Comparison of ENCODE assay signal across 38 mouse cellular contexts in genomic region chr2:170470591-170470990, GRCm38 (mm10). TPM values are rescaled to one million over a fixed set of nuclear protein-coding genes. Genes with fewer than 3 reads are reported as not detected.
DNase-seq lines count a peak whose midpoint lies in the region; ATAC-seq and TF ChIP-seq lines count a peak whose summit lies in the region.
"Had no signal": no experiment of that assay in that cellular context is flagged by ENCODE, and none has a peak within 500 bp of the region (broad histone marks: within the 10 kb centered on the region; RNA-seq: fewer than 3 reads in every experiment).

No protein-coding gene starts in this region.

- H3K4me2 ChIP-seq in hindbrain, postnatal 0 days (ENCODE audit: low read depth, low read length) = no peak overlapping the region
- H3K4me2 ChIP-seq in midbrain, postnatal 0 days (ENCODE audit: low read depth, low read length, poor library complexity, severe bottlenecking) = no peak overlapping the region
- no peak overlapping the region for H3K4me2 ChIP-seq in midbrain, embryonic 11.5 days
- H3K4me2 ChIP-seq: embryonic facial prominence, embryonic 13.5 days; forebrain, embryonic 13.5 days; heart, embryonic 13.5 days; hindbrain, embryonic 12.5 days; hindbrain, embryonic 15.5 days; intestine, embryonic 15.5 days had no signal

- 0 out of 2 replicates have a peak, but pooled peaks have one; percentile 24 for ATAC-seq in hindbrain, postnatal 0 days
- ATAC-seq in midbrain, postnatal 0 days (ENCODE audit: low FRiP score) = 0 out of 2 replicates have a peak, but pooled peaks have one; percentile 34
- ATAC-seq in midbrain, embryonic 11.5 days (ENCODE audit: low FRiP score) = no peak
- ATAC-seq: forebrain, embryonic 13.5 days; forebrain, embryonic 16.5 days had no signal

- no peaks in the 10 kb centered on the region for H3K36me3 ChIP-seq in hindbrain, postnatal 0 days (ENCODE audit: insufficient read depth, low read length)
- no peaks in the 10 kb centered on the region for H3K36me3 ChIP-seq in hindbrain, embryonic 10.5 days
- no peaks in the 10 kb centered on the region for H3K36me3 ChIP-seq in midbrain, postnatal 0 days (ENCODE audit: insufficient read depth, low read length)
- no peaks in the 10 kb centered on the region for H3K36me3 ChIP-seq in midbrain, embryonic 11.5 days (ENCODE audit: control insufficient read depth, insufficient read depth, low read length)
- H3K36me3 ChIP-seq in E14TG2a.4 (ENCODE audit: insufficient read depth, low read length) = no peaks in the 10 kb centered on the region
- H3K36me3 ChIP-seq: embryonic facial prominence, embryonic 10.5 days; embryonic facial prominence, embryonic 13.5 days; forebrain, embryonic 10.5 days; heart, embryonic 10.5 days; heart, embryonic 13.5 days; hindbrain, embryonic 12.5 days; hindbrain, embryonic 15.5 days; intestine, embryonic 15.5 days had no signal

- H3K9me3 ChIP-seq in hindbrain, postnatal 0 days (ENCODE audit: low read length) = no peaks in the 10 kb centered on the region
- H3K9me3 ChIP-seq in hindbrain, embryonic 10.5 days = 0 out of 2 replicates have a peak, but pooled peaks cover 3% of the 10 kb centered on the region
- no peaks in the 10 kb centered on the region for H3K9me3 ChIP-seq in midbrain, postnatal 0 days (ENCODE audit: low read length)
- no peaks in the 10 kb centered on the region for H3K9me3 ChIP-seq in midbrain, embryonic 11.5 days (ENCODE audit: control insufficient read depth, low read length)
- H3K9me3 ChIP-seq in E14TG2a.4 (ENCODE audit: low read length) = peaks cover 3% of the 10 kb centered on the region; the same call in 1 of the 2 replicates
- H3K9me3 ChIP-seq: embryonic facial prominence, embryonic 10.5 days; forebrain, embryonic 10.5 days; forebrain, embryonic 13.5 days; hindbrain, embryonic 12.5 days; hindbrain, embryonic 15.5 days; intestine, embryonic 15.5 days had no signal

- peak; percentile 33 for DNase-seq in hindbrain, postnatal 0 days (ENCODE audit: low spot score)
- DNase-seq in hindbrain, embryonic 10.5 days (ENCODE audit: low spot score) = no peak
- DNase-seq in midbrain, postnatal 0 days (ENCODE audit: low spot score) = peak; percentile 40
- DNase-seq in midbrain, embryonic 11.5 days (ENCODE audit: low spot score, missing footprints) = no peak
- peak; percentile 69 for DNase-seq in R1 (ENCODE audit: low read depth, low spot score)
- no peak for DNase-seq in embryo, embryonic 10 days (ENCODE audit: low spot score)
- no peak for DNase-seq in ovary, postnatal 10 days (ENCODE audit: low spot score)
- DNase-seq: adrenal gland, postnatal 10 days; adrenal gland, postnatal 36 days; B cell, adult 2 months; cerebellum, adult 11 months; cerebellum, adult 2 months; cerebellum, adult 9-11 months; cerebellum, postnatal 25 days; embryo, embryonic 11 days; gastrocnemius, postnatal 14 days; heart, adult 18-20 months; heart, postnatal 14 days; heart, postnatal 4 days had no signal

- no peak for TF ChIP-seq CTCF in hindbrain, postnatal 0 days (IDR thresholded peaks at IDR 0.05; ENCODE audit: low read depth)
- TF ChIP-seq CTCF in midbrain, postnatal 0 days (IDR thresholded peaks at IDR 0.05) = no peak
- no peak for TF ChIP-seq CTCF in E14TG2a.4 (conservative IDR thresholded peaks at IDR 0.05; ENCODE audit: low read length)

- no peaks in the 10 kb centered on the region for H3K27me3 ChIP-seq in hindbrain, postnatal 0 days (ENCODE audit: insufficient read depth, low read length)
- H3K27me3 ChIP-seq in hindbrain, embryonic 10.5 days (ENCODE audit: insufficient read depth, poor library complexity, severe bottlenecking) = peaks cover 22% of the 10 kb centered on the region
- no peaks in the 10 kb centered on the region for H3K27me3 ChIP-seq in midbrain, postnatal 0 days (ENCODE audit: insufficient read depth, low read length)
- H3K27me3 ChIP-seq in midbrain, embryonic 11.5 days (ENCODE audit: control insufficient read depth, insufficient read depth, low read length) = no peaks in the 10 kb centered on the region; the same call in 1 of the 2 replicates
- H3K27me3 ChIP-seq in E14TG2a.4 (ENCODE audit: insufficient read depth, low read length) = 0 out of 2 replicates have a peak, but pooled peaks cover 6% of the 10 kb centered on the region
- H3K27me3 ChIP-seq: forebrain, embryonic 13.5 days; hindbrain, embryonic 15.5 days; intestine, embryonic 15.5 days had no signal

- H3K27ac ChIP-seq in hindbrain, postnatal 0 days = no peak overlapping the region
- H3K27ac ChIP-seq in hindbrain, embryonic 10.5 days = no peak overlapping the region
- no peak overlapping the region for H3K27ac ChIP-seq in midbrain, postnatal 0 days (ENCODE audit: low read depth, low read length)
- no peak overlapping the region for H3K27ac ChIP-seq in midbrain, embryonic 11.5 days (ENCODE audit: low read depth, low read length)
- H3K27ac ChIP-seq: embryonic facial prominence, embryonic 10.5 days; embryonic facial prominence, embryonic 13.5 days; forebrain, embryonic 10.5 days; forebrain, embryonic 13.5 days; heart, embryonic 10.5 days; heart, embryonic 13.5 days; hindbrain, embryonic 12.5 days; hindbrain, embryonic 15.5 days; intestine, embryonic 15.5 days had no signal

- no peak overlapping the region for H3K9ac ChIP-seq in hindbrain, postnatal 0 days (replicated peaks; ENCODE audit: low read length)
- H3K9ac ChIP-seq in midbrain, postnatal 0 days (replicated peaks; ENCODE audit: low read length, poor library complexity, severe bottlenecking) = no peak overlapping the region
- H3K9ac ChIP-seq in midbrain, embryonic 11.5 days (ENCODE audit: low read length) = no peak overlapping the region
- H3K9ac ChIP-seq: embryonic facial prominence, embryonic 13.5 days; forebrain, embryonic 13.5 days; heart, embryonic 13.5 days; hindbrain, embryonic 12.5 days; hindbrain, embryonic 15.5 days; intestine, embryonic 15.5 days had no signal

- no peak overlapping the region for H3K4me3 ChIP-seq in hindbrain, postnatal 0 days (ENCODE audit: low read length)
- no peak overlapping the region for H3K4me3 ChIP-seq in hindbrain, embryonic 10.5 days
- no peak overlapping the region for H3K4me3 ChIP-seq in midbrain, postnatal 0 days (ENCODE audit: low read depth, low read length)
- no peak overlapping the region for H3K4me3 ChIP-seq in midbrain, embryonic 11.5 days (ENCODE audit: low read depth, low read length)
- H3K4me3 ChIP-seq in E14TG2a.4 (replicated peaks; ENCODE audit: low read length) = 0 out of 2 replicates have a peak overlapping the region, but pooled peaks have one; percentile 45
- H3K4me3 ChIP-seq: embryonic facial prominence, embryonic 10.5 days; embryonic facial prominence, embryonic 13.5 days; erythroblast, embryonic 14.5 days; forebrain, embryonic 10.5 days; forebrain, embryonic 13.5 days; heart, embryonic 10.5 days; heart, embryonic 13.5 days; hindbrain, embryonic 12.5 days; hindbrain, embryonic 15.5 days; intestine, embryonic 15.5 days had no signal

- H3K4me1 ChIP-seq in hindbrain, postnatal 0 days (ENCODE audit: insufficient read depth, low read length) = no peaks in the 10 kb centered on the region
- peaks cover 20% of the 10 kb centered on the region for H3K4me1 ChIP-seq in hindbrain, embryonic 10.5 days (replicated peaks)
- H3K4me1 ChIP-seq in midbrain, postnatal 0 days (ENCODE audit: insufficient read depth, low read length) = no peaks in the 10 kb centered on the region; the same call in 1 of the 2 replicates
- H3K4me1 ChIP-seq in midbrain, embryonic 11.5 days (ENCODE audit: control insufficient read depth, insufficient read depth, low read length) = peaks cover 2% of the 10 kb centered on the region; the same call in 1 of the 2 replicates
- peaks cover 47% of the 10 kb centered on the region for H3K4me1 ChIP-seq in E14TG2a.4 (replicated peaks; ENCODE audit: low read depth, low read length)
- H3K4me1 ChIP-seq: intestine, embryonic 15.5 days had no signal

- WGBS in hindbrain, postnatal 0 days = 79% methylated on average over 5 of the region's 5 CpGs
- WGBS in hindbrain, embryonic 10.5 days = 85% methylated on average over 5 of the region's 5 CpGs
- 68% methylated on average over 5 of the region's 5 CpGs for WGBS in midbrain, postnatal 0 days
- WGBS in midbrain, embryonic 11.5 days = 83% methylated on average over 5 of the region's 5 CpGs

RNA-seq across cellular contexts. Expression of gene Pfdn4, which starts 25.6 kb away (rescaled TPM):
- 67.7 and 94.6 TPM in 2 replicates for total RNA-seq in hindbrain, postnatal 0 days (2014; rRNA removed)
- polyA plus RNA-seq in hindbrain, postnatal 0 days (2015; fragmentation: Nextera tagmentation; extraction: Ambion mirVana) = 147 and 154 TPM in 2 replicates
- polyA plus RNA-seq in hindbrain, embryonic 10.5 days (2016; fragmentation: Nextera tagmentation; extraction: Ambion mirVana) = 93.1 and 104 TPM in 2 replicates
- 94.1 and 161 TPM in 2 replicates for total RNA-seq in midbrain, postnatal 0 days (2014; rRNA removed)
- polyA plus RNA-seq in midbrain, postnatal 0 days (2015; fragmentation: Nextera tagmentation; extraction: Ambion mirVana) = 147 and 157 TPM in 2 replicates
- 118 and 138 TPM in 2 replicates for polyA plus RNA-seq in midbrain, embryonic 11.5 days (2014; fragmentation: Nextera tagmentation; extraction: Ambion mirVana)

RNA-seq across cellular contexts. Expression of gene Cyp24a1, which starts 26.4 kb away (rescaled TPM):
- not detected in 2 replicates for total RNA-seq in hindbrain, postnatal 0 days (2014; rRNA removed)
- polyA plus RNA-seq in hindbrain, postnatal 0 days (2015; fragmentation: Nextera tagmentation; extraction: Ambion mirVana) = 0.08 and 0.09 TPM in 2 replicates
- polyA plus RNA-seq in hindbrain, embryonic 10.5 days (2016; fragmentation: Nextera tagmentation; extraction: Ambion mirVana) = 0.07 and 0.17 TPM in 2 replicates
- total RNA-seq in midbrain, postnatal 0 days (2014; rRNA removed) = 0.14 TPM in 1 of 2 replicates, not detected in the other
- 0.09 and 0.23 TPM in 2 replicates for polyA plus RNA-seq in midbrain, postnatal 0 days (2015; fragmentation: Nextera tagmentation; extraction: Ambion mirVana)
- polyA plus RNA-seq in midbrain, embryonic 11.5 days (2014; fragmentation: Nextera tagmentation; extraction: Ambion mirVana) = 0.05 and 0.07 TPM in 2 replicates
- total RNA-seq: adrenal gland, adult 18-20 months; adrenal gland, postnatal 10 days; adrenal gland, postnatal 36 days; CH12.LX; common myeloid progenitor, adult 5-6 weeks; ES-E14; gastrocnemius, adult 18-20 months; gastrocnemius, postnatal 14 days; gastrocnemius, postnatal 4 days; heart, adult 18-20 months; heart, postnatal 14 days; heart, postnatal 4 days had no signal
- polyA plus RNA-seq: embryonic facial prominence, embryonic 10.5 days; embryonic facial prominence, embryonic 13.5 days; erythroblast, embryonic 14.5 days; heart, embryonic 10.5 days; heart, embryonic 13.5 days; heart, embryonic 16.5 days; hindbrain, embryonic 12.5 days; intestine, embryonic 15.5 days had no signal

RNA-seq across cellular contexts. Expression of gene Bcas1, which starts 42.9 kb away (rescaled TPM):
- 22.6 and 40.6 TPM in 2 replicates for total RNA-seq in hindbrain, postnatal 0 days (2014; rRNA removed)
- polyA plus RNA-seq in hindbrain, postnatal 0 days (2015; fragmentation: Nextera tagmentation; extraction: Ambion mirVana) = 34.6 and 41.3 TPM in 2 replicates
- 1.1 and 2.2 TPM in 2 replicates for polyA plus RNA-seq in hindbrain, embryonic 10.5 days (2016; fragmentation: Nextera tagmentation; extraction: Ambion mirVana)
- 9.4 and 9.6 TPM in 2 replicates for total RNA-seq in midbrain, postnatal 0 days (2014; rRNA removed)
- polyA plus RNA-seq in midbrain, postnatal 0 days (2015; fragmentation: Nextera tagmentation; extraction: Ambion mirVana) = 7.5 and 8.5 TPM in 2 replicates
- polyA plus RNA-seq in midbrain, embryonic 11.5 days (2014; fragmentation: Nextera tagmentation; extraction: Ambion mirVana) = 2.4 and 2.7 TPM in 2 replicates

Comparison
In these comparisons a context has a peak if more than half of its experiments do, and no peak if none do; other contexts are left out.
1. DNase-seq: peak in hindbrain, postnatal 0 days (single experiment), midbrain, postnatal 0 days (single experiment) and R1 (single experiment); none in hindbrain, embryonic 10.5 days (single experiment), midbrain, embryonic 11.5 days (single experiment), embryo, embryonic 10 days (single experiment) and ovary, postnatal 10 days (single experiment).